Mouse (Mus musculus) C2C12 (cell line): ENCODE data around the gene H2al1a.
"Not testable (repeated sequence)": the region's sequence is repeated elsewhere in the genome, so short reads cannot be mapped to it uniquely, and the experiment has no call there.

Experiments
- CTCF ChIP-seq: IDR thresholded peaks from one replicate; pipeline ENCODE4 v1.5.1; 2011; ENCODE audit not compliant: control insufficient read depth, insufficient read depth, insufficient read length
- MAX ChIP-seq: IDR thresholded peaks from one replicate; pipeline ENCODE4 v1.6.1; 2011; ENCODE audit warnings: mild to moderate bottlenecking, control low read depth
- MYOG ChIP-seq: IDR thresholded peaks from one replicate; pipeline ENCODE4 v1.6.1; 2011; ENCODE audit not compliant: control insufficient read depth, insufficient read length; ENCODE audit errors: extremely low read depth
- USF1 ChIP-seq: IDR thresholded peaks from one replicate; pipeline ENCODE4 v1.6.1; 2011; ENCODE audit warnings: low read depth, mild to moderate bottlenecking, control low read depth, moderate library complexity

GRCm38 (mm10) chrX:11321192-11321591, 22.1 kb downstream of the H2al1a start, which contains the start of gene H2al1h:
- not testable (repeated sequence) for TF ChIP-seq MAX, CTCF, MYOG, USF1
